Mouse (Mus musculus) cerebral cortex, adult 2 months (tissue): ENCODE results near the gene Gm49395.

ENCODE experiments used
- WGBS: fragments of 180-500 bp; shearing (Covaris S2); methylation state at CpG from one replicate; pipeline ENCODE4 v1.1.7; 2018; 5-methylcytosine and 5-hydroxymethylcytosine counted together

Gene Gm49395

DNA sequence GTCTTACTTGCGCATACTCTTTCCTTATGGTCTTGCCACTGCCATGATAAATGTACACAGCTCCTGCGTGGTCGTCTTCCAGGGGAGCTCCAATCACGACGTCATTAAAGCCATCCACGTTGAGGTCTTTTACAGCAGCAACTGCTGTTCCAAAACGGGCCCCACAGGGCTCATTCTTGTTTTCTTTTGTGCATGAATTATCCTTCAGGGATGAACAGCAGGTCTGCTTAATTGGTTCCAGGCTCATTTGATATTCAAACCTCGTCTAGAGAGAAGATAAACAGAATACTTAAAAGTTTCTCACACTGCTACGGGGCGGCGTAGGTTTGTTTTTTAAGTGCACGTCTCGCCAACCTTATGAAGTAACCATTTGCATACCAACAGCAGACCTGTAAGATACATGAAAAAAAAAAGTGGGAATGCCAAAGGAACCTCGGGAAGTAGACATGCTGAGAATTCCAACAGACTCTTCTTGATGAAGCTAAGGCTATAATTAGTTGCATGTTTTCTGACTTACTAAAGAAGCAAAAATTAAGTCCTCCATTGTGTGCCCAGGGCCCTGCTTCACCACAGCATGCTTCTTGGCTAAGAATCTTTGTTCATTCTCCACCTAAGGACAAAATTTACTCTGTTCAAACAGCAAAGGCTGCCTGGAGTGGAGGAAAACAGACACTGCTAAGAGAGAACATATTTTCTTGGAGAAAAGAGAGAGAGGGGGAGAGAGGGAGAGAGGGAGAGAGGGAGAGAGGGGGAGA, 109.3 kb downstream of the Gm49395 start:
- WGBS = 30% methylated on average over 14 of the region's 14 CpGs

GRCm38 (mm10) chr13:114987668-114988067, 114.1 kb downstream of the Gm49395 start:
- 77% methylated on average over 6 of the region's 6 CpGs for WGBS

GRCm38 (mm10) chr13:114987161-114987560, 114.6 kb downstream of the Gm49395 start:
- 74% methylated on average over 2 of the region's 2 CpGs for WGBS
